Mouse (Mus musculus) limb, embryonic 13.5 days (tissue): ENCODE measurements around the gene Asb7. TPM values are rescaled to one million over a fixed set of nuclear protein-coding genes. Genes with fewer than 3 reads are reported as not detected.

Experiments used
- ATAC-seq: fragments of 200-750 bp; cut with Nextera tagmentation; 2 replicates; pipeline ENCODE4 v1.8.0; 2017; ENCODE audit warnings: low read depth, moderate number of reproducible peaks, moderate TSS enrichment; ENCODE audit not compliant: low FRiP score
- H3K27ac ChIP-seq: fragments of 300-500 bp; sonication (generic); 2 replicates; pipeline ENCODE4 v1.5.1; 2015; ENCODE audit warnings: inconsistent platforms, mild to moderate bottlenecking, moderate library complexity
- H3K27me3 ChIP-seq: fragments of 300-500 bp; sonication (generic); 2 replicates; pipeline ENCODE4 v1.6.1; 2015; ENCODE audit warnings: mild to moderate bottlenecking, inconsistent platforms
- H3K36me3 ChIP-seq: fragments of 300-500 bp; sonication (generic); 2 replicates; pipeline ENCODE4 v1.6.1; 2015; ENCODE audit warnings: inconsistent platforms, mild to moderate bottlenecking, moderate library complexity
- H3K4me1 ChIP-seq: fragments of 300-500 bp; sonication (generic); 2 replicates; pipeline ENCODE4 v1.6.1; 2015; ENCODE audit warnings: inconsistent platforms
- H3K4me2 ChIP-seq: fragments of 300-500 bp; sonication (generic); replicated peaks from 2 replicates; pipeline ENCODE4 v1.6.1; 2015; ENCODE audit warnings: inconsistent platforms, mild to moderate bottlenecking, moderate library complexity
- H3K4me3 ChIP-seq: fragments of 300-500 bp; sonication (generic); 2 replicates; pipeline ENCODE4 v1.5.1; 2015; ENCODE audit warnings: moderate library complexity, mild to moderate bottlenecking, inconsistent platforms
- H3K9ac ChIP-seq: fragments of 300-500 bp; sonication (generic); 2 replicates; pipeline ENCODE4 v1.6.1; 2015; ENCODE audit warnings: mild to moderate bottlenecking, inconsistent platforms
- H3K9me3 ChIP-seq: fragments of 300-500 bp; sonication (generic); 2 replicates; pipeline ENCODE4 v1.6.1; 2016; ENCODE audit warnings: inconsistent platforms
- WGBS: fragments of 180-500 bp; shearing (Covaris S2); methylation state at CpG from one replicate; pipeline ENCODE4 v1.1.7; 2015; 5-methylcytosine and 5-hydroxymethylcytosine counted together
- polyA plus RNA-seq: library from polyadenylated mRNA; unstranded; fragments of >200 nt; fragmentation: Nextera tagmentation; extraction: Ambion mirVana; gene quantifications from 2 replicates; pipeline ENCODE4 v1.2.1, GENCODE M21; 2015

The Asb7 gene
- polyA plus RNA-seq, result 16.4 and 19.5 TPM in 2 replicates

DNA sequence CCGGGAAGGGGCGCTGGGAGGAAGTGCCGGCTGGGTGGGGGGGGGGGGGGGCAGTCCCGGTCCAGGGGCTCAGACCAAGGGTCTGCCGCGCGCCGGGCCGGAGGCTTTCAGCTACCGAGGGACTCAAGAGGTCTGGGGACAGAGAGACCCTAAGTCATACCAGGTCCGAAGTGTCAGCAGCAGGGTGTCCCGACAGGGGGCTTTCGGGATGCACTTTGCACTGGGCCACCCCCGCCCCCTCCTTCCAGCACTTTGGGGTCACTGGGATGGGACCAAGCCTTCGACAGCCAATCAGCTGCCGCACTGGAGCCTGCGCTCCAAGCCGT, at the start of gene Asb7:
Gene Asb7 (minus strand): TSS at position 303 of the 326 bp plus-strand sequence.
- H3K4me3 ChIP-seq, result peak within 1 kb of the TSS; percentile 75
- WGBS, result 0% methylated on average over 18 of the region's 18 CpGs
- no peaks in the 10 kb centered on the region for H3K9me3 ChIP-seq
- H3K27me3 ChIP-seq, result no peaks in the 10 kb centered on the region
- peak within 1 kb of the TSS; percentile 86 for H3K9ac ChIP-seq
- H3K4me1 ChIP-seq, result peaks cover 15% of the 10 kb centered on the region
- H3K27ac ChIP-seq, result peak within 1 kb of the TSS; percentile 85
- peak within 1 kb of the TSS; percentile 97 for H3K4me2 ChIP-seq
- no peak for ATAC-seq
- H3K36me3 ChIP-seq, result peaks cover 14% of the 10 kb centered on the region

DNA sequence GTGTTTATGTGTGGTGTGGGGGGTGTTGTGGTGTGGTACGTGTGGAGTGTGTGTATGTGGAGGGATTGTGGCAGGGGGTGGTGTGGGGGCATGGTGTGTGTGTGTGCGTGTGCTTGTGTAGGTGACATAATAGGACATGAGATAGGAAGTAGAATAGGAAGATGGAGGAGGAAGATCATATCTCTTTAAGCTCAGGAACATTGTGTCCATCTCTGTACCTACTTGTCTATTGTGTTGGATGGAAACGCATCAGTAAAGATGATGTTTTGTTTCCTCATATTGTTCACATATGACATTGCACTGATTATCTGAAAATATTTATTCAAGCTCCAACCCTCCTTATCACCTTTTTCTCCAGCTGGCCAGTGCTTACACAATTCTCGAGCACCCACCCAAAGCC, 48.0 kb upstream of the Asb7 start:
- no peaks in the 10 kb centered on the region for H3K27me3 ChIP-seq
- no peak overlapping the region for H3K4me2 ChIP-seq
- H3K36me3 ChIP-seq, result no peaks in the 10 kb centered on the region
- no peak overlapping the region for H3K4me3 ChIP-seq
- H3K4me1 ChIP-seq, result 0 out of 2 replicates have a peak, but pooled peaks cover 5% of the 10 kb centered on the region
- 90% methylated on average over 4 of the region's 4 CpGs for WGBS
- no peak overlapping the region for H3K9ac ChIP-seq
- H3K27ac ChIP-seq, result no peak overlapping the region
- H3K9me3 ChIP-seq, result no peaks in the 10 kb centered on the region
- no peak for ATAC-seq

DNA sequence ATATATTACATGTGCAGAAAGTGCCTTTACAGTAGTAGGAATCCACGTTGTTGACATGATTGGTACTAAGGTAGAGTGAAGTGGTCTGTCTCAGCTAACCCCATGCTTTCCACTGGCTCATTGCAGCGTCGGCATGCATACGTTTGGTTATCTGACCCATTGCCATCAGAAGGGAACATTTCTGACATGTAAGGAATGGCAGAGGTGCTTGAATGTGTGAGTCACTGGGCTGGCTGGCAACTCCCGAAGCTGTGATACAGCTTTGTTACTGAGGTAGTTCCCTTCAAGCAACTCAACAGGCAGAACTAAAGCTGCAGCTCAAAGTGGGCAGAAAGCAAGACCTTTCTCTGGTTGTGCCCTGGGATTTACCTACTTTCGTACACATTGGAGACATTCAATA, 45.6 kb upstream of the Asb7 start:
- no peak overlapping the region for H3K27ac ChIP-seq
- H3K4me2 ChIP-seq, result no peak overlapping the region
- no peaks in the 10 kb centered on the region for H3K36me3 ChIP-seq
- H3K4me3 ChIP-seq, result no peak overlapping the region
- H3K9ac ChIP-seq, result no peak overlapping the region
- no peak for ATAC-seq
- 89% methylated on average over 6 of the region's 6 CpGs for WGBS
- no peaks in the 10 kb centered on the region for H3K27me3 ChIP-seq
- no peaks in the 10 kb centered on the region for H3K4me1 ChIP-seq
- H3K9me3 ChIP-seq, result no peaks in the 10 kb centered on the region

DNA sequence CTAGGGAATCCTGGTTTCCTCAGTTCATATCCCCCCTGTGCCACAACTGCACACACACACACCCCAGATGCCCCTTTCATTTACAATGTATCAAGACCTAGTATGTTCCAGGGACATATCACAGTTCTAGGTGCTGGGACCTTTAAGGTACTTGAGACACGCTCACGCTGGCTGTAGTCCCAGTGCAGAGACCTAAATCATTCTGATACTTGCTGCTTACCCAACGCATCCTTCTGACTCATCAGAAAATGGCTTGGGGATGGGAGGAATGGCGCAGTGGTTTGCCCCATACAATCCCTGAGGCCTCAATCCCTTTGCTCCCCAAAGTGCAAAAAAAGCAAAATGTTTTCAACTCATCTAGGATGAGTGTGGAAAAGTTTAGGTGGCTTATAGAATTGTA, 45.1 kb upstream of the Asb7 start:
- no peak for ATAC-seq

DNA sequence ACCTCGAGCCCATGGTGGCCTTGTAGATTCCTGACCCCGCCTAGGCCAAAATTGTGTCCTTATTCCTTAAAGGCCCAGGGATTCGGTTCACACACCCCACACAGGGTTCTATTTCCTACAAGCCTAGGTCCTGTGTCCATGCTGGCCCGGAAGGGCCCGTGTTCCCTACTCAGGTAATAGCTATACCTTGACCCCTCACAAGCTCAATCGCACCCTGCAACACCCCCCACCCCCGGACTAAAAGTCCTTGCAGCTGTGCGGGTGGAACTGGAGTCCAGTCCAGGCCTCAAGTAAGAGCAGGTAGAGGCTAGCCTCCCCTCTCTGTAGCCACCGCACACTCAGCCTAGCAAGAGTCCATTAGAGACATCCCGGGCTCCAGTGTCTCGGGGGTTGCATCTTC, 44.5 kb upstream of the Asb7 start:
- Histone ChIP-seq H3K27ac (no peak overlapping the region), H3K4me2 (no peak overlapping the region), H3K4me3 (no peak overlapping the region), H3K27me3 (no peaks in the 10 kb centered on the region), H3K9me3 (no peaks in the 10 kb centered on the region), H3K9ac (no peak overlapping the region), H3K36me3 (no peaks in the 10 kb centered on the region), H3K4me1 (no peaks in the 10 kb centered on the region)
- 92% methylated on average over 11 of the region's 11 CpGs for WGBS
- no peak for ATAC-seq

More for the DNA sequence above, 45.1 kb upstream of the Asb7 start:
- Histone ChIP-seq H3K9me3 (no peaks in the 10 kb centered on the region), H3K27me3 (no peaks in the 10 kb centered on the region), H3K4me2 (no peak overlapping the region), H3K9ac (no peak overlapping the region), H3K27ac (no peak overlapping the region), H3K4me3 (no peak overlapping the region), H3K36me3 (no peaks in the 10 kb centered on the region), H3K4me1 (no peaks in the 10 kb centered on the region)
- WGBS, result 95% methylated on average over 4 of the region's 4 CpGs

DNA sequence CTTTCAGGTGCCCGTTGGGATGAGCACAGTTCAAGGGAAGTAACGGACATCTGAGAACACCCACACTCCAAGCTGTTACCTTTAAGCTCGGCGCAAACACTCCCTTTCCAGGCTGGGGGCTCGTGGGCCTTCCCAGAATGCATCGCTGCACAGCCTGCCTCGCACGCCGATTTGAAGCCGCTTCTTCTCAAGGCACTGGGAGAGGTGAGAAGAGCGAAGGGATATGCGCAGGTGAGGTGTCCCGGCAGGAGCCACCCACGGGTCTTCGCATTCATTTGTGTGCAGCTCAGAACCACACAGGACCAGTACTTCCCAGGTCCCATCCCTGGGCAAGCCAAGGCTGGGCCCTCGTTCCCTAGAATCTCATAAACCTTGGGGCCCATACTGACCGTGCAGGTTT, 44.0 kb upstream of the Asb7 start:
- 93% methylated on average over 17 of the region's 17 CpGs for WGBS
- Histone ChIP-seq H3K27me3 (no peaks in the 10 kb centered on the region), H3K4me1 (no peaks in the 10 kb centered on the region), H3K27ac (no peak overlapping the region), H3K4me3 (no peak overlapping the region), H3K9me3 (no peaks in the 10 kb centered on the region), H3K4me2 (no peak overlapping the region), H3K9ac (no peak overlapping the region), H3K36me3 (no peaks in the 10 kb centered on the region)
- no peak for ATAC-seq

DNA sequence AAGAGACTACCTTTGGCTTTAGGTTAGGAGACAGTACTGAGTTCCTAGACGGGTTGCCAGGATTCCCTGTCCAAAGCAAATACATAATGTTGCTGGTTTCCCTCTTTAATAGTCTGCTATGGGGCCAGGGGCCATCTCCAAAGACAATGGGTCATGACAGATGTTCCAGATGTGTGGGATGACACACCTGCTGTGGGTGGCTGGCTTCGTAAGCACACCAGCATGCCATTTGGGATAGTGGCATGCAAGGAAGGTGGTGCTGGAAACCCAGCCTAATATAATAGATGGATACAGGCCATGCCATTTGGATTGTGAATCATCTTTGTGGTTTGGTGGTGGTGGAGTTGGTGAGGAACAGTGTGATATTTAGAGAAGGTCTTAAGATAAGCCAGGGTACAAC, 39.8 kb upstream of the Asb7 start:
- no peaks in the 10 kb centered on the region for H3K9me3 ChIP-seq
- no peak overlapping the region for H3K27ac ChIP-seq
- H3K4me2 ChIP-seq, result no peak overlapping the region
- no peaks in the 10 kb centered on the region for H3K4me1 ChIP-seq
- H3K9ac ChIP-seq, result no peak overlapping the region
- H3K27me3 ChIP-seq, result no peaks in the 10 kb centered on the region
- no peak overlapping the region for H3K4me3 ChIP-seq
- no peak for ATAC-seq
- 0 out of 2 replicates have a peak, but pooled peaks cover 6% of the 10 kb centered on the region for H3K36me3 ChIP-seq
- 79% methylated on average over 2 of the region's 2 CpGs for WGBS

DNA sequence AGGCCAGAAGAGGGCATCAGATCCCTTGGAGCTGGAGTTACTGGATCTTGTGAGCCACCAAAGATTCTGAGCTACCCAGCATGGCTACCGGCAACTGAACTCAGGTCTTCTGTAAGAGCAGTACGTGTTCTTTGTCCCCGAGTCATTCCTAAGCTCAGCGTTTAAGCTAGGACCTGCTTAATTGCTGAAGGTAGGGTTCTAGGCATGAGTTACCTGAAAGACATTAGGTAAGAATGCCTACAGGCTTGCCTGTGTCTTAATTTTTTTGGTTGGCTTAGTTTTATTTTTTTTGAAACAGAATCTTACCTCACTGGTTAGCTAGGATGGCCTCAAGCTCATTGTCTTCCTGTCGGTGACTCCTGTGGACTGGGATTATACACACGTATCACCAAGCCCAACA, 38.7 kb upstream of the Asb7 start:
- H3K4me2 ChIP-seq, result no peak overlapping the region
- H3K9me3 ChIP-seq, result no peaks in the 10 kb centered on the region
- H3K27me3 ChIP-seq, result no peaks in the 10 kb centered on the region
- no peak overlapping the region for H3K27ac ChIP-seq
- H3K36me3 ChIP-seq, result 0 out of 2 replicates have a peak, but pooled peaks cover 9% of the 10 kb centered on the region
- H3K9ac ChIP-seq, result no peak overlapping the region
- H3K4me1 ChIP-seq, result no peaks in the 10 kb centered on the region
- no peak for ATAC-seq
- H3K4me3 ChIP-seq, result no peak overlapping the region
- 91% methylated on average over 6 of the region's 6 CpGs for WGBS

DNA sequence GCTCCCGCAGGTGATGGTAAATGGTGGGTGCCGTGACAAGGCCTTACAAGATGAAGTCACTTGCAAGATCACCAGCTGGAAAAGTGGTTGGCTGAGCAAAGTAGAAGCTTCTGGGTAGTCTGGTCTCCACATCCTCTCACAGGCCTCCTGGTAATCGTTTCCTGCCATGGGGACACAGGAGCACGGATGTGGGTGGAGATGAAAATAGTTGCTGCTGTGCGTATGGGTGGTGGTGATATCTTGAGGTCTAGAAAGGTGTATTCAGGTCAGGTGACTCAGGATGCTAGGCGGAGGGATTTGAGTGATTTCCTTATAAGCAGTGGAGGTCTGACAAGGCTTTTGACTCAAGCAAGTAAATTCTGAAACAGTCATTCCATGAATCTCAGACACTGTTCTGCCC, 35.6 kb upstream of the Asb7 start:
- peaks cover 19% of the 10 kb centered on the region for H3K36me3 ChIP-seq
- no peak for ATAC-seq
- no peak overlapping the region for H3K9ac ChIP-seq
- 81% methylated on average over 6 of the region's 6 CpGs for WGBS
- no peaks in the 10 kb centered on the region for H3K27me3 ChIP-seq
- H3K4me1 ChIP-seq, result no peaks in the 10 kb centered on the region
- H3K4me3 ChIP-seq, result no peak overlapping the region
- H3K27ac ChIP-seq, result no peak overlapping the region
- no peaks in the 10 kb centered on the region for H3K9me3 ChIP-seq
- H3K4me2 ChIP-seq, result no peak overlapping the region

DNA sequence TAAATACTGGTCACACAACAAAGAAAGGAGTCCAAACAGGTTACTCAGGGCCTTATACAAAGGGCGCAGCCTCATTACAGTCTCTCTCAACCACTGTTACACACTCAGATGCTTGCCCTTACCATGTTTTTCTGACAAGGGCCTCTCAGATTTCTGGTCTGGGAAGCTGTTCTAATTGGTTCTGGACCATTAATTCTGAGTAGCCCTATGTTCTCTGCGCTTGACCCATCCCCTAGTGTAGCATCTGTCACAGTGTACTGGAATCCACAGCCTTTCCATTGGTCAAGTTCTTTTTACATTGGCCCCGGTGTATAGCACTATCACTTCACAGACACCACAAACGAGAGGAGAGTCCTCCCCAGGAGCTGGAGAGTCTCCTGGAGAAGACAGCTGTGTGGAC, 35.1 kb upstream of the Asb7 start:
- 81% methylated on average over 4 of the region's 4 CpGs for WGBS
- no peak for ATAC-seq

DNA sequence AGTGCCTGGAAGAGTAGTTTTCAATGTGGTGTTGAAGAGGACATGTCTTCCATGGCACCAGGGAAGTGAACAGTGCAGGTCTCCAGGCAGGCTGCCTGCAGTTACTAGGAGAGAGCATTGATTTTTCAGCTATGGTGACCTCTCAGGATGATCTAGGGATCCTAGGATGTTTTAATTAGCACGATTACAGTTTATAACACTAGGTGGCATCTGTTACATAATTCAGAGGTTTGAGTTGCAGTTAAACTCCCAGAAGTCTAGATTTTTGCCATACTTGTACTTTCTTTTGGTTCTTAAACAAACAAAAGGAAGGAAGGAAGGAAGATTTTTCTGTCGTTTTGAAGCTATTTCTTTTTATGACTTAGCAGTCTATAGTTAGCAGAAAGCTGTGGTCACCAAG, 21.8 kb upstream of the Asb7 start:
- WGBS, result 57% methylated on average over 2 of the region's 2 CpGs
- Histone ChIP-seq H3K4me1 (no peaks in the 10 kb centered on the region), H3K27ac (no peak overlapping the region), H3K9ac (no peak overlapping the region), H3K4me2 (no peak overlapping the region), H3K36me3 (peaks cover 71% of the 10 kb centered on the region), H3K27me3 (no peaks in the 10 kb centered on the region), H3K4me3 (no peak overlapping the region), H3K9me3 (no peaks in the 10 kb centered on the region)
- ATAC-seq, result no peak

More for the DNA sequence above, 35.1 kb upstream of the Asb7 start:
- Histone ChIP-seq H3K4me1 (no peaks in the 10 kb centered on the region), H3K27me3 (no peaks in the 10 kb centered on the region), H3K9ac (no peak overlapping the region), H3K36me3 (peaks cover 19% of the 10 kb centered on the region), H3K4me2 (no peak overlapping the region), H3K4me3 (no peak overlapping the region), H3K9me3 (no peaks in the 10 kb centered on the region), H3K27ac (no peak overlapping the region)

DNA sequence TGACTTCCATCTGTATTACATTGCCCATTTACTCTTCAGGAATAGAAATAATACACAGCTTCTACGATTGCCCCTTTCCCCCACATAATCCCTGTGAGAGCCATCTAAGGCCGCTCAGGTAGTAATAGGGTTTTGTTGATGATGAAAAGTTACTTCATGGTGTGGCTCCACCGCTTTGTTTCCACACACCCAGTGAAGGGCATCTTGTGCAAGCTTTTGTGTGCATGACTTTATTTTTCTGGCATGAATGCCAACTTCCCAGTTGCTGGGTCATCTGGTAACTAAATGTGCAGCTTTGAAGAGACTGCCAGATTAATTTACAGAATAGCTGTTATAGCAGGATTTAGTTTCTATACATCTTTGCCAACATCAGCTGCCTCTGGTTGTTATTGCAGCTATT, 15.2 kb upstream of the Asb7 start:
- Histone ChIP-seq H3K9me3 (no peaks in the 10 kb centered on the region), H3K27me3 (no peaks in the 10 kb centered on the region), H3K4me2 (no peak overlapping the region), H3K4me1 (no peaks in the 10 kb centered on the region), H3K4me3 (no peak overlapping the region), H3K36me3 (peaks cover 73% of the 10 kb centered on the region), H3K9ac (no peak overlapping the region), H3K27ac (no peak overlapping the region)
- ATAC-seq, result no peak
- 91% methylated on average over 3 of the region's 3 CpGs for WGBS

DNA sequence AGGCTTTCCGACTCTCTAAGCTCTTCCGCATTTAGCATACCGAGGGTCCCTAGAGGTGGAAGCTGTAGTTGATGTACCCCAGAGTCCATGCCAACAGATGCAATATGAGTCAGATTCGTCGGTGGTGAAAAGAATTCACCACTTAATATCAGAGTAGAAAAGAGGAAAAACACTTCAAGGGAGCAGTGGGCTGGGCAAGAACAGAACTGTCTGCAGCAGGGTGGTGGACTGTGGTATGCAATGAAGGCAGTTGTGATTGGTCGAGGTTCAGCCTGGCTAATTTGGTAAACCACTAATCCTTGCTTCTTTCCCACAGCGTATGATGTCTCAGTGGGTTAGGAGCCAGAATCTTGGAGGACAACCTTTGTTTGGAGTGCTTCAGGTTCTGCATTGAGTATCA, 13.3 kb upstream of the Asb7 start:
- Histone ChIP-seq H3K27me3 (no peaks in the 10 kb centered on the region), H3K9ac (no peak overlapping the region), H3K4me3 (no peak overlapping the region), H3K4me2 (no peak overlapping the region), H3K4me1 (no peaks in the 10 kb centered on the region), H3K27ac (no peak overlapping the region), H3K36me3 (peaks cover 77% of the 10 kb centered on the region), H3K9me3 (no peaks in the 10 kb centered on the region)
- no peak for ATAC-seq
- WGBS, result 91% methylated on average over 7 of the region's 7 CpGs
